Mouse (Mus musculus): ENCODE data around the gene Mark2. TPM values are rescaled to one million over a fixed set of nuclear protein-coding genes. Genes with fewer than 3 reads are reported as not detected.

Gene Mark2
- polyA plus RNA-seq, 1 experiment from 2014 or later, result 40.8 TPM

- 0 out of 2 replicates have a peak, but pooled peaks cover 7% of the 10 kb centered on the region for H3K9me3 ChIP-seq (replicated peaks)
- no peak for ATAC-seq (ENCODE audit: insufficient number of reproducible peaks, low FRiP score)
- H3K36me3 ChIP-seq, result peaks cover 64% of the 10 kb centered on the region
Measured at GRCm38 (mm10) chr19:7236742-7237141, 104.9 kb downstream of the Mark2 start.

GRCm38 (mm10) chr19:7236011-7236410, 105.6 kb downstream of the Mark2 start:
- Histone ChIP-seq H3K36me3 (peaks cover 71% of the 10 kb centered on the region), H3K9me3 (replicated peaks) (0 out of 2 replicates have a peak, but pooled peaks cover 7% of the 10 kb centered on the region), H3K27me3 (replicated peaks) (no peaks in the 10 kb centered on the region), H3K4me3 (no peak overlapping the region), H3K9ac (no peak overlapping the region), H3K4me2 (no peak overlapping the region), H3K27ac (ENCODE audit: poor library complexity, severe bottlenecking) (no peak overlapping the region), H3K4me1 (replicated peaks) (peaks cover 9% of the 10 kb centered on the region)
- WGBS, result 94% methylated on average over 2 of the region's 2 CpGs
- no peak for ATAC-seq (ENCODE audit: insufficient number of reproducible peaks, low FRiP score)

More at GRCm38 (mm10) chr19:7236742-7237141, 104.9 kb downstream of the Mark2 start:
- Histone ChIP-seq H3K4me3 (no peak overlapping the region), H3K4me2 (no peak overlapping the region), H3K27me3 (replicated peaks) (no peaks in the 10 kb centered on the region), H3K27ac (ENCODE audit: poor library complexity, severe bottlenecking) (no peak overlapping the region), H3K9ac (no peak overlapping the region), H3K4me1 (replicated peaks) (peaks cover 11% of the 10 kb centered on the region)
- WGBS, result 85% methylated on average over 4 of the region's 4 CpGs

- WGBS, result 94% methylated on average over 9 of the region's 9 CpGs
- 0 out of 2 replicates have a peak, but pooled peaks cover 7% of the 10 kb centered on the region for H3K9me3 ChIP-seq (replicated peaks)
- no peak for ATAC-seq (ENCODE audit: insufficient number of reproducible peaks, low FRiP score)
- H3K27me3 ChIP-seq (replicated peaks), result no peaks in the 10 kb centered on the region
- H3K27ac ChIP-seq (ENCODE audit: poor library complexity, severe bottlenecking), result no peak overlapping the region
- H3K36me3 ChIP-seq, result peaks cover 77% of the 10 kb centered on the region
- no peak overlapping the region for H3K4me3 ChIP-seq
- no peak overlapping the region for H3K9ac ChIP-seq
- no peak overlapping the region for H3K4me2 ChIP-seq
- H3K4me1 ChIP-seq (replicated peaks), result peaks cover 9% of the 10 kb centered on the region
Measured at GRCm38 (mm10) chr19:7235461-7235860, 106.2 kb downstream of the Mark2 start.

- Histone ChIP-seq H3K4me2 (no peak overlapping the region), H3K9ac (no peak overlapping the region), H3K9me3 (replicated peaks) (0 out of 2 replicates have a peak, but pooled peaks cover 7% of the 10 kb centered on the region), H3K36me3 (peaks cover 85% of the 10 kb centered on the region), H3K4me3 (no peak overlapping the region), H3K27me3 (replicated peaks) (no peaks in the 10 kb centered on the region), H3K4me1 (replicated peaks) (peaks cover 3% of the 10 kb centered on the region), H3K27ac (ENCODE audit: poor library complexity, severe bottlenecking) (no peak overlapping the region)
- 64% methylated on average over 8 of the region's 8 CpGs for WGBS
- 0 out of 2 replicates have a peak, but pooled peaks have one; percentile 46 for ATAC-seq (ENCODE audit: insufficient number of reproducible peaks, low FRiP score)
Measured at GRCm38 (mm10) chr19:7234537-7235221, 107.0 kb downstream of the Mark2 start.

GRCm38 (mm10) chr19:7226511-7226914, 115.1 kb downstream of the Mark2 start:
- H3K36me3 ChIP-seq, result peaks cover 57% of the 10 kb centered on the region
- 82% methylated on average over 6 of the region's 6 CpGs for WGBS
- no peaks in the 10 kb centered on the region for H3K27me3 ChIP-seq (replicated peaks)
- H3K9me3 ChIP-seq (replicated peaks), result no peaks in the 10 kb centered on the region
- no peak overlapping the region for H3K4me2 ChIP-seq
- peaks cover 4% of the 10 kb centered on the region; the same call in 1 of the 2 replicates for H3K4me1 ChIP-seq (replicated peaks)
- ATAC-seq (ENCODE audit: insufficient number of reproducible peaks, low FRiP score), result no peak
- no peak overlapping the region for H3K4me3 ChIP-seq
- no peak overlapping the region for H3K9ac ChIP-seq
- H3K27ac ChIP-seq (ENCODE audit: poor library complexity, severe bottlenecking), result no peak overlapping the region

Other genes with a start within 250 kb of the Mark2 start
- 0.81 and 0.87 TPM in 2 replicates for gene Flrt1, start 236.1 kb downstream of the Mark2 start, polyA plus RNA-seq (2016; fragmentation: Nextera tagmentation; extraction: Ambion mirVana)
- gene Otub1, start 135.5 kb downstream of the Mark2 start, polyA plus RNA-seq (2016; fragmentation: Nextera tagmentation; extraction: Ambion mirVana), result 151 and 154 TPM in 2 replicates
- gene Cox8a, start 124.2 kb downstream of the Mark2 start, polyA plus RNA-seq (2016; fragmentation: Nextera tagmentation; extraction: Ambion mirVana), result 2,134 and 2,138 TPM in 2 replicates
- gene Naa40, start 100.7 kb downstream of the Mark2 start, polyA plus RNA-seq (2016; fragmentation: Nextera tagmentation; extraction: Ambion mirVana), result 64.1 and 66.3 TPM in 2 replicates
- gene Rcor2, start 74.5 kb downstream of the Mark2 start, polyA plus RNA-seq (2016; fragmentation: Nextera tagmentation; extraction: Ambion mirVana), result 16.3 and 16.5 TPM in 2 replicates
- 23.5 and 26.4 TPM in 2 replicates for gene Spindoc, start 41.1 kb upstream of the Mark2 start, polyA plus RNA-seq (2016; fragmentation: Nextera tagmentation; extraction: Ambion mirVana)
- 4.6 and 5.3 TPM in 2 replicates for gene 2700081O15Rik, start 75.8 kb upstream of the Mark2 start, polyA plus RNA-seq (2016; fragmentation: Nextera tagmentation; extraction: Ambion mirVana)
- 158 TPM in 2 replicates for gene Rtn3, start 141.4 kb upstream of the Mark2 start, polyA plus RNA-seq (2016; fragmentation: Nextera tagmentation; extraction: Ambion mirVana)
- 10.3 and 11.7 TPM in 2 replicates for gene Atl3, start 152.2 kb upstream of the Mark2 start, polyA plus RNA-seq (2016; fragmentation: Nextera tagmentation; extraction: Ambion mirVana)
- 51.8 and 53.1 TPM in 2 replicates for gene Pla2g16, start 215.6 kb upstream of the Mark2 start, polyA plus RNA-seq (2016; fragmentation: Nextera tagmentation; extraction: Ambion mirVana)

Measured in heart, embryonic 12.5 days (tissue).